Mouse (Mus musculus): ENCODE data around the gene Icam1.

Gene Icam1

GRCm38 (mm10) chr9:20993165-20993898, 22.5 kb upstream of the Icam1 start:
- WGBS = 75% methylated on average over 5 of the region's 5 CpGs

- 63% methylated on average over 3 of the region's 3 CpGs for WGBS
Observed at GRCm38 (mm10) chr9:20995069-20995468, 20.7 kb upstream of the Icam1 start.

- 90% methylated on average over 8 of the region's 8 CpGs for WGBS
Observed at GRCm38 (mm10) chr9:20997065-20997464, 18.7 kb upstream of the Icam1 start.

- 71% methylated on average over 1 of the region's 1 CpGs for WGBS
Observed at GRCm38 (mm10) chr9:20998337-20998736, 17.4 kb upstream of the Icam1 start.

- WGBS = 54% methylated on average over 6 of the region's 6 CpGs
Observed at GRCm38 (mm10) chr9:21001651-21002200, 14.1 kb upstream of the Icam1 start.

GRCm38 (mm10) chr9:21002270-21002626, 13.5 kb upstream of the Icam1 start:
- WGBS = 11% methylated on average over 7 of the region's 7 CpGs

GRCm38 (mm10) chr9:21002627-21003551, 12.9 kb upstream of the Icam1 start, which contains the start of gene Mrpl4:
TSS of gene Mrpl4 (plus strand) at chr9:21002738.
- under 1% methylated on average over 72 of the region's 72 CpGs for WGBS

GRCm38 (mm10) chr9:21007313-21007952, 8.4 kb upstream of the Icam1 start:
- 92% methylated on average over 10 of the region's 10 CpGs for WGBS

GRCm38 (mm10) chr9:21008007-21008406, 7.8 kb upstream of the Icam1 start:
- 79% methylated on average over 7 of the region's 7 CpGs for WGBS

- WGBS = 33% methylated on average over 2 of the region's 2 CpGs
Observed at GRCm38 (mm10) chr9:21010362-21010761, 5.4 kb upstream of the Icam1 start.

GRCm38 (mm10) chr9:21010939-21011541, 4.7 kb upstream of the Icam1 start:
- 70% methylated on average over 9 of the region's 9 CpGs for WGBS

GRCm38 (mm10) chr9:21011846-21012312, 3.9 kb upstream of the Icam1 start:
- 31% methylated on average over 5 of the region's 5 CpGs for WGBS

- 58% methylated on average over 1 of the region's 1 CpGs for WGBS
Observed at GRCm38 (mm10) chr9:21012368-21012767, 3.4 kb upstream of the Icam1 start.

- 16% methylated on average over 29 of the region's 29 CpGs for WGBS
Observed at GRCm38 (mm10) chr9:21014691-21015570, 854 bp upstream of the Icam1 start.

GRCm38 (mm10) chr9:21016331-21017176, 769 bp downstream of the Icam1 start:
- 11% methylated on average over 17 of the region's 17 CpGs for WGBS

GRCm38 (mm10) chr9:21017177-21017575, 1.4 kb downstream of the Icam1 start:
- WGBS = 40% methylated on average over 4 of the region's 4 CpGs

- WGBS = 88% methylated on average over 2 of the region's 2 CpGs
Observed at GRCm38 (mm10) chr9:21018600-21018999, 2.8 kb downstream of the Icam1 start.

- 89% methylated on average over 3 of the region's 3 CpGs for WGBS
Observed at GRCm38 (mm10) chr9:21021363-21021762, 5.6 kb downstream of the Icam1 start.

- WGBS = 64% methylated on average over 6 of the region's 6 CpGs
Observed at GRCm38 (mm10) chr9:21022288-21022687, 6.5 kb downstream of the Icam1 start.
